Mouse (Mus musculus) bone marrow, adult 2 months (tissue): ENCODE measurements around the gene Itpkc.

Experiments used
- CTCF ChIP-seq: fragments of 200-500 bp; IDR thresholded peaks from 2 replicates; pipeline ENCODE4 v1.5.1; 2011; ENCODE audit warnings: low read length, control low read depth; ENCODE audit not compliant: control insufficient read depth, insufficient read depth
- POLR2A ChIP-seq: fragments of 200-500 bp; IDR thresholded peaks from 2 replicates; pipeline ENCODE4 v1.6.1; 2011; ENCODE audit warnings: low read depth, mild to moderate bottlenecking, control low read depth, low read length, borderline replicate concordance; ENCODE audit not compliant: control insufficient read depth

DNA sequence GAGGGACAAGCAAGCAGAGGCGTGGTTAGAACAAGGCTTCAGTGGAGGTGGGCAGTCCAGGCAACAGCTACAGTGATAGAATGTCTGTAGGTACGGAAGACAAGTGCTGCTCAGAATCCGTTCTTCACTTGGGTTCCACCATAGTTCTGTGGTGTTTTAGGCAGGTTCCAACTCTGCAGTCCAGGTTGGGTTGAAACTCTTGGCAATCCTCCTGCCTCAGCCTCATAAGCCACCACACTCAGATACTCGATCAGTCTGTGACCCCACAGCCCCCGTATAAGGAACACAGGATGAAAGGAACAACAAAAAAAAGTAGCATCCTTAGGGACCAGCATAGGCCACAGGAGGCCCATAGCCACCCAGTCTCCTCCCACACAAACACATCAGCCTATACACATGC is 36.0 kb downstream of the Itpkc start:
- TF ChIP-seq CTCF: no peak
- no peak for TF ChIP-seq POLR2A
